Mouse (Mus musculus): ENCODE measurements at regions not wholly inside any gene's neighbourhood (a gene's known extent, or its start where the extent isn't known, plus 50 kb on each side); places are given as distances from the start of the nearest gene placed in this dataset.

DNA sequence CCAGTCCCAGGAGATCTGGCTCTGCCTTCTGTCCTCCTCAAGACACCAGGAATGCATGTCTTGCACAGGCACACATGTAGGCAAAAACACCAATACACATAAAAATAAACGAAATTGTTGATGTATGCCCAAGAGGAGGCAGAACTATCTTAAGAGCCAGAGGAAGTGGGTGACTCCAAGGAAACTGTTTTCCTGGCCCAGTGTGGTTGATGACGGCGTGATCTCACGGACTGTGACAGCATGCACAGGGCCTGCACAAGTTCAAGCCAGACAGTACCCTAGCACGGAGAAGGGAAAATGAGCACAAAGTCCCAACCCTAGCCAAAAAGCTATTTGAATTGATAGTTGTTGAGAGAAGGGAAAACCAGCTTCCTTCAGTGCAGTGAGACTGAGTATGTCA, 138.1 kb downstream of the Psat1 start:
- no peaks in the 10 kb centered on the region for H3K4me1 ChIP-seq (ENCODE audit: control insufficient read depth, insufficient read depth, insufficient read length, low read length)
- WGBS, result 78% methylated on average over 5 of the region's 5 CpGs
- no peak overlapping the region for H3K4me3 ChIP-seq (ENCODE audit: low read depth, low read length)
- no peaks in the 10 kb centered on the region for H3K36me3 ChIP-seq (ENCODE audit: control insufficient read depth, insufficient read depth, low read length)
- H3K27ac ChIP-seq (ENCODE audit: insufficient read depth, low read depth, low read length), result no peak overlapping the region
- no peaks in the 10 kb centered on the region for H3K27me3 ChIP-seq (ENCODE audit: control insufficient read depth, insufficient read depth, low read length)
- no peak for TF ChIP-seq POLR2A (IDR thresholded peaks at IDR 0.05; ENCODE audit: low read depth, low read length)
- no peak for TF ChIP-seq CTCF (IDR thresholded peaks at IDR 0.05; ENCODE audit: extremely low read depth, insufficient read length, insufficient replicate concordance, low read depth, low read length)

DNA sequence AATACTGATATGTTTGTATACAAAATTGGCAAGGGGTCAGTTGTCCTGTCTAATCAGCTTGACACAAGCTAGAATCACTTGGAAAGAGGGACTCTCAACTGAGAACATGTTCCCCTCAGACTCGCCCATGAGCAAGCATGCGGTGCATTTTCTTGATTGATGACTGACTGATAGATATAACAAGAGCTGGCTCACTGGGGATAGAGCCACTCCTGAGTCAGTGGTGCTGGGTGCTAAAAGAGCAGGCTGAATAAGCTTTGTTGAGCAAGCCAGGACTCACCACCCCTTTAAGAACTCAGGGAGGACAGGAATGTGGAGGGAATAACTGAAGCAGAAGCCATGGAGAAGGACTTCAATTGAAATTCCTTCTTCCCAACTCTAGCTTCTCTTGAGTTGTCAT, 139.5 kb downstream of the Psat1 start:
- WGBS, result 83% methylated on average over 2 of the region's 2 CpGs
- no peak overlapping the region for H3K27ac ChIP-seq (ENCODE audit: insufficient read depth, low read depth, low read length)
- H3K4me3 ChIP-seq (ENCODE audit: low read depth, low read length), result no peak overlapping the region
- H3K27me3 ChIP-seq (ENCODE audit: control insufficient read depth, insufficient read depth, low read length), result no peaks in the 10 kb centered on the region
- no peaks in the 10 kb centered on the region for H3K4me1 ChIP-seq (ENCODE audit: control insufficient read depth, insufficient read depth, insufficient read length, low read length)
- H3K36me3 ChIP-seq (ENCODE audit: control insufficient read depth, insufficient read depth, low read length), result no peaks in the 10 kb centered on the region
- no peak for TF ChIP-seq CTCF (IDR thresholded peaks at IDR 0.05; ENCODE audit: extremely low read depth, insufficient read length, insufficient replicate concordance, low read depth, low read length)
- no peak for TF ChIP-seq POLR2A (IDR thresholded peaks at IDR 0.05; ENCODE audit: low read depth, low read length)

DNA sequence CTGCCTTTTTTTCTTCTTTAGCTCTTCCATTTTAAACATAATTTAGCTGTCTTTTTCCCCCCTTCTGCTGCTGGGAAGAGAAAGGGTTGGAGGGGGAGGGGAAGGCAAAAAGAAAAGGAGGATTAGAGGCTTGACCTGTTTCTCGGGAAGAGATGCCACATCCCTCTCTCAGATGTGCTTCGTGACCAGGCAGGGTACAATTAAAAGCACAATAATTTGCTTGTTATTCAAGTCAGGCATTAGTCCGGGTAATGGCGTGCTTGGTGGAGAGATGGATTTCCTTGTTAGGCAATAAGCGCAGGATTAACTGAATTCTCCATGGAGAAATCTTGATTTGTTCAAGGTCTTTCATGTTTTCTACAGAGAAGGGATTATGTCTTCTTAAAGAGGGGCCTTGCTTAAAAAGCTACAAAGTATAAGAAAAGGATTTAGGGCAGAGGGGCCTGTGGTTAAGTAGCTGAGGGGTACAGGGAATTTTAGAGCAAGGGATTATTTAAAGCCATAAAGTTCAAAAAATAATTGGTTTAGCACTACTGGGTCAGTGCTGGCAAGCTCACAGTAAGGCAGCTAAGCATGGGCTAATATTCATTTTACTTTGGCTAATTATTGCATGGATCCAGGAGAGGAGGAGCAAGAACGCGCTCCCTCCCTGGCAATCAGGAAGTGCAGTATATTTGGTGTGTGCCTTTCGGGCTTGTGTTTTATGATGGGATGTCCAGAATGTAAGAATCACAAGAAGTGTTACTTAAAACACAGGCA, 143.8 kb downstream of the Psat1 start:
- Histone ChIP-seq H3K27ac (ENCODE audit: insufficient read depth, low read depth, low read length) (no peak overlapping the region), H3K27me3 (ENCODE audit: control insufficient read depth, insufficient read depth, low read length) (no peaks in the 10 kb centered on the region), H3K4me1 (ENCODE audit: control insufficient read depth, insufficient read depth, insufficient read length, low read length) (0 out of 2 replicates have a peak, but pooled peaks cover 3% of the 10 kb centered on the region), H3K4me3 (ENCODE audit: low read depth, low read length) (no peak overlapping the region), H3K36me3 (ENCODE audit: control insufficient read depth, insufficient read depth, low read length) (no peaks in the 10 kb centered on the region)
- 51% methylated on average over 8 of the region's 8 CpGs for WGBS
- TF ChIP-seq CTCF (IDR thresholded peaks at IDR 0.05; ENCODE audit: extremely low read depth, insufficient read length, insufficient replicate concordance, low read depth, low read length), result no peak
- TF ChIP-seq POLR2A (IDR thresholded peaks at IDR 0.05; ENCODE audit: low read depth, low read length), result no peak

DNA sequence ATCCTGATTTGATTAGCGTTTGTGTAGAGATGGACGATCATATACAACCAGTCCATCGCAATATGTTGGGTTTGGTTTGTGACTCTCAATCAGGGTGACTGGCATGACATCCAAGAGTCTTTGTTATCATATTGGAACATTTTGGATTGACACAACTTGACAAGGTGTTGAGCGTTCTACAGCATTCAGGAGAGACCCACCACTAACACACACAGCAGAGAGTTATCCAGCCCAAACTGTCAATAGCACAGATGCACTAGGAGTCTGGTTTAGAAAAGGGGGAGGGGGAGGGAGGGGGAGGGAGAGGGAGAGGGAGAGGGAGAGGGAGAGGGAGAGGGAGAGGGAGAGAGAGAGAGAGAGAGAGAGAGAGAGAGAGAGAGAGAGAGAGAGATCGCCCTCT, 144.5 kb downstream of the Psat1 start:
- Histone ChIP-seq H3K36me3 (ENCODE audit: control insufficient read depth, insufficient read depth, low read length) (no peaks in the 10 kb centered on the region), H3K27me3 (ENCODE audit: control insufficient read depth, insufficient read depth, low read length) (no peaks in the 10 kb centered on the region), H3K4me3 (ENCODE audit: low read depth, low read length) (no peak overlapping the region), H3K27ac (ENCODE audit: insufficient read depth, low read depth, low read length) (no peak overlapping the region), H3K4me1 (ENCODE audit: control insufficient read depth, insufficient read depth, insufficient read length, low read length) (0 out of 2 replicates have a peak, but pooled peaks cover 3% of the 10 kb centered on the region)
- WGBS, result 70% methylated on average over 5 of the region's 5 CpGs
- TF ChIP-seq CTCF (IDR thresholded peaks at IDR 0.05; ENCODE audit: extremely low read depth, insufficient read length, insufficient replicate concordance, low read depth, low read length) (no peak), POLR2A (IDR thresholded peaks at IDR 0.05; ENCODE audit: low read depth, low read length) (no peak)

DNA sequence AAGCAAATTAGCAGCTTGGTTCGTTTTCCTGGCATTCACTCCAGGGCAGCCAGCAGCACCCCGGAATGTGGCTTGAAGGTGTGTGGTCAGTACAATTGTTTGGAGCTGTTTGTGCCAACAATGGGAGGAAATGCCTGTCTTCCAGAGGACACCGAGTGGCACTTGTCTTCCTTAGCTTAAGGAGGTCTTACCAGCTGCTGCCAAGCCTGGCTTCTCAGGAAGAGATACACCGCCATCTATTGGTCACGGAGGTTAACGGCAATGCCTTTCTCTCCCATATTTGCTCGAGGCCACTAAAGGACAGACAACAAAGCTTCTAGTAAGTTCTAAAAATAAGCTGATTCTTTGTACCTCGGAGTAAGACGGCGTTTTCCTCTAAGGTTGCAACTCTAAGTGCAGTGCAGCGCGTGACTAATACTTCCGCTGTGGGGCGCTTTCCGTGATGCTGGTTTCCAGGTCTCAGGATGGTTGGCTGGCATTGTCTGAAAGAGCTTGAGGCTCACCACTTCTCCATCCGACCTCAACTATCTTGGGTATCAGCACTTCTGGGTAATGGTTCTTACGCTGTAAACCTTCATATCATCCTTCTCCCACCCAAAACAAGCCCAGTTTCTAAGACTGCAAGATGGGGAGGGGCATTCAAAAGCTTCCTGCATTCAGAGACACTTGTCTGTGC, 145.2 kb downstream of the Psat1 start:
- Histone ChIP-seq H3K27ac (ENCODE audit: insufficient read depth, low read depth, low read length) (no peak overlapping the region), H3K36me3 (ENCODE audit: control insufficient read depth, insufficient read depth, low read length) (no peaks in the 10 kb centered on the region), H3K4me3 (ENCODE audit: low read depth, low read length) (no peak overlapping the region), H3K4me1 (ENCODE audit: control insufficient read depth, insufficient read depth, insufficient read length, low read length) (0 out of 2 replicates have a peak, but pooled peaks cover 3% of the 10 kb centered on the region), H3K27me3 (ENCODE audit: control insufficient read depth, insufficient read depth, low read length) (no peaks in the 10 kb centered on the region)
- TF ChIP-seq CTCF (IDR thresholded peaks at IDR 0.05; ENCODE audit: extremely low read depth, insufficient read length, insufficient replicate concordance, low read depth, low read length), result peak; percentile 55; the same call in 1 of the 2 replicates
- TF ChIP-seq POLR2A (IDR thresholded peaks at IDR 0.05; ENCODE audit: low read depth, low read length), result no peak
- WGBS, result 8% methylated on average over 17 of the region's 17 CpGs

DNA sequence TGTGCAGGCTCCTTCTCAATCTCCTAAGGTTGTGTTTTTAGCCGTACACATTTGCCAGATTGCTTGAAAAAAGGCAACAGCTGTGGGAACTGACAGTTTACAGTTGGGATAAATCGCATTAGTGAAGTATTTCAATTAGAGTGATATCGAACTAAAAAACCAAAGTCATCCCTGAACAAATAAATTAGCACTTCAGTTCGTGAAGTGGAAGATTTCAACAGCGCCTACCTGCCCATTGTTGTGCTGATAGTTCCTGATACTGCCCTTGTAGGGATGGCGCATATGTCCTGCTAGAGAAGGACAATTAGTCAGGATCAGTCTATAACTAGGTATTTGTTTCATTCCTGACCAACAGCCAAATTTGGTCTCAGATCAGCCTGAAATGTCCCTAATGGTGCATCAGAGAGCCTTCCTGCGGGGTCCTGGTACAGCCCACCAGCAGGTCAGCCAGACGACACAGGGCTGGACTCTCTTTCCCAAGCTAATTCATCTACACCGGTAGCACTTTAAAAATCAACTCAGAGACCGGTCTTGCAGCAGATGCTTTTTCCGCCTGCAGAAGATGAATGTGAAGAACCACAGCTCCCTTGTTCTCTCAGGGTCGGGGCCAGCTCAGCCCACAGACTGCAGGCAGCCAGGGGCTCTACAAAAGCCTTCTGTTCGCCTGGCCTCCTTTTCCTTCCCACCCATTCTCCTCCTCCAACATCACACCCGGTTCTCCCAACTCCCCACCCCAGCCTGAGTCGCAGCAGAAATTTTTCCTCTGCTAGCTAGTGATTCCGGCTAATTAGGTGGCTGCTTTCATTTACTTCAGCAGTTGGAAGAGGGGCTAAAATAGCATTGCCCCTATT, 146.1 kb downstream of the Psat1 start:
- no peak overlapping the region for H3K4me3 ChIP-seq (ENCODE audit: low read depth, low read length)
- TF ChIP-seq POLR2A (IDR thresholded peaks at IDR 0.05; ENCODE audit: low read depth, low read length), result no peak
- TF ChIP-seq CTCF (IDR thresholded peaks at IDR 0.05; ENCODE audit: extremely low read depth, insufficient read length, insufficient replicate concordance, low read depth, low read length), result no peak

More for the DNA sequence above, 146.1 kb downstream of the Psat1 start:
- Histone ChIP-seq H3K4me1 (ENCODE audit: control insufficient read depth, insufficient read depth, insufficient read length, low read length) (0 out of 2 replicates have a peak, but pooled peaks cover 3% of the 10 kb centered on the region), H3K36me3 (ENCODE audit: control insufficient read depth, insufficient read depth, low read length) (no peaks in the 10 kb centered on the region), H3K27me3 (ENCODE audit: control insufficient read depth, insufficient read depth, low read length) (no peaks in the 10 kb centered on the region), H3K27ac (ENCODE audit: insufficient read depth, low read depth, low read length) (no peak overlapping the region)
- WGBS, result 27% methylated on average over 16 of the region's 16 CpGs
